Mouse (Mus musculus): ENCODE data around the gene Aire.
"Not testable (repeated sequence)": the region's sequence is repeated elsewhere in the genome, so short reads cannot be mapped to it uniquely, and the experiment has no call there.

Gene Aire

GRCm38 (mm10) chr10:78049519-78050035, 6.2 kb upstream of the Aire start:
- in situ Hi-C loops (cut with MboI, MseI), result no loop called here

GRCm38 (mm10) chr10:78048061-78048730, 4.8 kb upstream of the Aire start:
- in situ Hi-C loops (cut with MboI, MseI), result no loop called here

GRCm38 (mm10) chr10:78046388-78046787, 3.0 kb upstream of the Aire start:
- in situ Hi-C loops (cut with MboI, MseI), result no loop called here

DNA sequence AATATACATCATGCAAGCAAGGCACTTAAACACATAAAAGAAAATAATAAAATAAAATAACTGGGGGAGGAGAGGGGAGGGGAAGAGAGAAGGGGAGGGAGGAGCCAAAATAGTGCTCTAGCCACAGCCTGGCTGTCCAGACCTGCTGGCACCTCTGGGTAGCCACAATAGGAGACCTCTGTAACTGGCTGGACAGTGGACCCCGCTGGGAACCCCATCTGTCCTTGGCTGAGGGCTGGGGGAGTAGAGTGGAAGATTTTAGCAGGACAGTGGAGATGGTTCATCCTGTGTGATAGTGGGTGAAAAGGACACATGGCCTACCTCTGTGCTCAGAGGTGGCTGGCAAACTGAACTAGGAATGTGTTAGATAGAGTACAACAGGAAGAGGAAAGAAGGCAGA, 1.1 kb upstream of the Aire start:
- in situ Hi-C loops (cut with MboI, MseI), result no loop called here

DNA sequence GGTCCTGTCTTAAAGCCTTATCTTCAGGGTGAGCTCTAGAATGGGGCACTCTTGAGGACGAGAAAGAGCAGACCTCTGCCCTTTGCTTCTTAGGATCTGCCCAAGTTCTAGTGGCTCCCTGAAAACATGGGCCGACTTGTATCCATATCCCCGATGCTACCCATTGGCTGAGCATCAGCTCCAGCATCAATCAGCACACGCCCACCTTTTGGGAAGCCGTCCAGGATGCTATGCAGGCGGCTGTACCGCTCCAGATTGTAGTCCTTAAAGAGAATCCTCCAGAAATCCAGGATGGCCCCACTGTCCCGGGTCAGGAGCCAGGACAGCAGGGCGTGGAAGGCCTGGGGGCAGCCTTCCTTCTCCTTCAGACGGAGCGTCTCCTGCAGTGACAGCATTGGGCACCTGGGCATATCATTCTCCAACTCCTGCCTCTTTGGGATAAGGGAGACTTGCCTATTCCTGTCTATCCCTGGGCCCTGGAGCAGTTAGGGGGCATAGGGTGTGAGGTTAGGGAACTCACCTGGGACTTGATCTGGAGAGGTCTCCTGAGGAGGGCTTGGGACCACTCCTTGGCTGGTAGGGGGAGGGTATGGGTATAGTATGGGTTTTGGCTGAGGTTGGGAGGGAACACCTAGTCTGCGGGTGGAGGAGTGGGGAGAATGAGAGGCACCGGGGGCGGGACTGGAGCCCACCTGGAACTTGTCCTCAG, 559 bp downstream of the Aire start:
- in situ Hi-C loops (cut with MboI, MseI), result no loop called here

GRCm38 (mm10) chr10:78042096-78042495, 1.3 kb downstream of the Aire start:
- in situ Hi-C loops (cut with MboI, MseI), result no loop called here

- in situ Hi-C loops (cut with MboI, MseI), result no loop called here
Observed at GRCm38 (mm10) chr10:78041647-78042046, 1.8 kb downstream of the Aire start, which contains the start of gene Dnmt3l. Gene Dnmt3l, plus strand, starts transcription at chr10:78041947.

- in situ Hi-C loops (cut with MboI, MseI), result no loop called here
Observed at GRCm38 (mm10) chr10:78037139-78037538, 6.3 kb downstream of the Aire start.

DNA sequence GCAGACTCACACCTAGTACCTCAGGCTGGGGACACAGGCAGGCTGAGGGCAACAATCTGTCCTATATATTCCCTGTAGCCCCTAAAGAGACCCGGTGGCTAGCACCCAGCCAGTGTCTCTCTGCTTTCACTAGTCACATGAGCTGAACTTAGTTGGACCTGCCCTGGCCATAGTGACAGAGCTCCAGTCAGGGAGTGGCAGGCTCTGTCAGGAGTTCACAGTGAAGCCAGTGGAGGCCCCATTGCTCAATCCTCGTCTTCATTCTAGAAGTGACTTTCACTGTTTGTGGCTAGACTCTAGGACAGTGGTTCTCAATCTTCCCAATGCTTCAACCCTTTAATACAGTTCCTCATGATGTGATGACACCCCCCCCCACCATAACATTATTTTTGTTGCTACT, 11.4 kb downstream of the Aire start:
- in situ Hi-C loops (cut with MboI, MseI), result loop anchor here (5.0 kb wide), 1 partner anchor 130 kb away; no protein-coding TSS in a partner anchor

DNA sequence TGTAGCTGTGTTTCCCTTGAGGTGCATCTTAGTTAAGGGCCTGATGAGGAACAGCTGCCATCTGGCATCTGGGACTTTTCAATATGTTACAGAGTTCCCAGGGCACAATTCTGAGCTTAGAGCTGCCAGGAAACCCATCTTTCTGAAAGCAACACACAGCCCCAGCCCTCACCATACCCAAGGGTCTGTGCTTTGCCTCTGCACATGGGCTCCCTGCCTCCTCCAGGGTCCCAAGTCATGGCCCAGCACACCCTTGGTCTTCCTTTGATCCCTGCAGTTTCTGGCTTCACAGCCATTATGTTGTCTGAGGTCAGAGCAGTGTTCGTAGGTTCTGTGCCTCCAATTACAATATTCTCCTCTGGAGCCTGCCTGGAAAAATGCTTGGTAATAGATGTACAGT, 14.3 kb downstream of the Aire start:
- in situ Hi-C loops (cut with MboI, MseI), result no loop called here

DNA sequence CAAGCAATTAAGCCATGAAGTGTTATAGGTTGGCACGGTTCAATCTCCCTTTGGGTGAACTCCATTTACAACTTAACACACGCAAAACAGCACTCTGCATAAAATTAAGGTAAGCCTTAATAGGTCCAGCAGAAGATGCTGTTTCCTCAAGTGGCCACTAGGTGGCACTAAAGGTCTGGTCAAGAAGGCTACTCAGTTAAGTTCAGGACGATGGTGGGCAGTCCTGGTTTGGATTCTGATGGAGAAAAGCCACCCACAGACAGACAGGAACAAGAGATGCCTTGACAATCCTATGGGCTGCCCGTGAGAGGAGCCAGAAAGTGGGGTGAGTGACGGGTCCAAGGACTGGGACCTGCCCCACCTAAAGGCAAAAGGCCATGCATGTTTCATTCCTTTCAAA, 15.3 kb downstream of the Aire start:
- in situ Hi-C loops (cut with MboI, MseI), result no loop called here

DNA sequence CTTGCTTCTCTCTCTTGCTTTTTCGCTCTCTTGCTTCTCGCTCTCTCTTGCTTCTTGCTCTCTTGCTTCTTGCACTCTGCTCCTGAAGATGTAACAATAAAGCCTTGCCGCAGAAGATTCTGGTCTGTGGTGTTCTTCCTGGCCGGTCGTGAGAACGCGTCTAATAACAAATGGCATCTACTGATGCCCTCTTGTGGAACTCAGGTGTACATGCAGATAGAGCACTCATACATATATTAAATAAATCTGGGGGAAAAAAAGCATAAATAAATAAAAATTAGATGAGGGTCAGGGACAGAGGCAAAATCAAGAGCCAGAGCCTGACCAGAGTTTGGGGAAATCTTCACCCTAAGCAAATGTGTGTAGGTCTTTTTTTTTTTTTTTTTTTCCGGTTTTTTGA, 18.0 kb downstream of the Aire start:
- in situ Hi-C loops (cut with MboI, MseI), result not testable (repeated sequence)

DNA sequence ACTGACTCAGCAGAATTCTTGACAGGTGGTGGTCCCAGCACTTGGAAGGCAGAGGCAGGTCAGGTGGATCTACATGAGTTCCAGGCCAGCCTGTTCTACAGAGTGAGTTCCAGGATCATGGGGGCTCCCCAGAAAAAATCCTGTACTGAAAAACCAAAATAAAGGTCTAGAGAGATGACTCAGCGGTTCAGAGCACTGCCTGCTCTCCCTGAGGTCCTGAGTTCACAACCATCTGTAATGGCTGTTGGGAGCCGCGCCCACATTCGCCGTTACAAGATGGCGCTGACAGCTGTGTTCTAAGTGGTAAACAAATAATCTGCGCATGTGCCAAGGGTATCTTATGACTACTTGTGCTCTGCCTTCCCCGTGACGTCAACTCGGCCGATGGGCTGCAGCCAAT, 23.4 kb downstream of the Aire start:
- in situ Hi-C loops (cut with MboI, MseI), result loop anchor here (25.0 kb wide), 1 partner anchor 392 kb away; the partner anchor contains the start of gene Rrp1

GRCm38 (mm10) chr10:78019291-78019690, 24.1 kb downstream of the Aire start:
- in situ Hi-C loops (cut with MboI, MseI), result loop anchor here (25.0 kb wide), 1 partner anchor 393 kb away; the partner anchor contains the start of gene Rrp1

GRCm38 (mm10) chr10:78018797-78019203, 24.6 kb downstream of the Aire start:
- in situ Hi-C loops (cut with MboI, MseI), result loop anchor here (25.0 kb wide), 1 partner anchor 394 kb away; the partner anchor contains the start of gene Rrp1

DNA sequence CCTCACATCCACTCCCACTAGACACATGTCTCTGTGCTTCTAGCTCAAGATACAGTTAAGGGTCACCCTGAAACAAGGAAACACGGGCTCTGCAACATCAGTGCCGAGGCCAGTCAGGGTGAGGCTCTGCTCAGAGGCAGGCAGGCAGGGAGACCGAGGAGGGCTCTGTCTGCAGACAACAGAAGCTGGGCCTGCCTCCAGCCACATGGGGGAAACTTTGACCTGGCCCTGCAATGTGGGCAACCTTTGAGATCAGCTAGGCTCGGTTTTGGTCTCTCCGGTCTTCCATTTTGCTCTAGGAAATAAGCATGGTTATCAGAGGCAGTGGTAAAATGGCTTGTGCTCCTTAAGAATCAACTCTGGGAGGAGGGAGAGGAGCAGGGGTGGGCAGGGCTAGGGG, 27.0 kb downstream of the Aire start:
- in situ Hi-C loops (cut with MboI, MseI), result loop anchor here (25.0 kb wide), 1 partner anchor 396 kb away; the partner anchor contains the start of gene Rrp1

DNA sequence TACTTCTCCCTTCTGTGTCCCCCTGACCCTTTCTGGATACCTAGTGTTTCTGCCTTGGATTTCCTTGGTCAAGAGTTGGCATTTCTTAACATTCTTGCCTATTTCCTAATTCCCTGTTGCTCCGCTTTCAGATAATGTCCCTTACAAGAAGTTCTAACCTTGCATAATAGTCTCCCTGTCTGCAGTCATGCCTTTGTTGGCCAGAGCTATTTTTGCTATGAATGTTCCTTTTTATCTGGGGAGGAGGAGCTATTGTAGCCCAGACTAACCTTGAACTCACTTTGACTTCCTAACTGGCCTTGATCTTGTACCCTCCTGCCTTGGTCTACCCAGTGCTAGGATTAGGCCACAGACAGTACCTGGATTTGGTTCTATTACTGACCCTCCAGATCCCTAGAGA, 27.9 kb downstream of the Aire start:
- in situ Hi-C loops (cut with MboI, MseI), result loop anchor here (25.0 kb wide), 1 partner anchor 397 kb away; the partner anchor contains the start of gene Rrp1

GRCm38 (mm10) chr10:78012661-78013495, 30.5 kb downstream of the Aire start:
- in situ Hi-C loops (cut with MboI, MseI), result loop anchor here (25.0 kb wide), 1 partner anchor 399 kb away; the partner anchor contains the start of gene Rrp1

GRCm38 (mm10) chr10:78011116-78011515, 32.3 kb downstream of the Aire start:
- in situ Hi-C loops (cut with MboI, MseI), result loop anchor here (25.0 kb wide), 1 partner anchor 401 kb away; the partner anchor contains the start of gene Rrp1

GRCm38 (mm10) chr10:78010335-78010734, 33.1 kb downstream of the Aire start:
- in situ Hi-C loops (cut with MboI, MseI), result loop anchor here (25.0 kb wide), 1 partner anchor 402 kb away; the partner anchor contains the start of gene Rrp1

- in situ Hi-C loops (cut with MboI, MseI), result loop anchor here (10.0 to 25.0 kb wide), 2 partner anchors 402 to 1975 kb away; partner anchors contain the start of genes Rrp1 and Zfp280b
Observed at GRCm38 (mm10) chr10:78009945-78010293, 33.5 kb downstream of the Aire start, which contains the start of gene Pfkl. Gene Pfkl, minus strand, starts transcription at chr10:78010083.
